Mouse (Mus musculus): ENCODE data around the gene Cabp2.
"Not testable (repeated sequence)": the region's sequence is repeated elsewhere in the genome, so short reads cannot be mapped to it uniquely, and the experiment has no call there.

Cabp2 gene

GRCm38 (mm10) chr19:4102049-4102448 is 20.7 kb downstream of the Cabp2 start:
- DNase-seq, result no peak

- DNase-seq, result no peak
Measured at GRCm38 (mm10) chr19:4102626-4103025, 21.2 kb downstream of the Cabp2 start.

GRCm38 (mm10) chr19:4103294-4103693 is 21.9 kb downstream of the Cabp2 start:
- no peak for DNase-seq

- no peak for DNase-seq
Measured at GRCm38 (mm10) chr19:4103792-4104191, 22.4 kb downstream of the Cabp2 start.

GRCm38 (mm10) chr19:4104675-4105194 is 23.4 kb downstream of the Cabp2 start:
- no peak for DNase-seq

- DNase-seq, result peak; percentile 23 to 52
Measured at GRCm38 (mm10) chr19:4106654-4107053, 25.3 kb downstream of the Cabp2 start.

GRCm38 (mm10) chr19:4108535-4108934 is 27.2 kb downstream of the Cabp2 start:
- no peak for DNase-seq

- DNase-seq, result no peak
Measured at GRCm38 (mm10) chr19:4112063-4112960, 30.9 kb downstream of the Cabp2 start.

- DNase-seq, result peak; percentile 91 to 92
Measured at GRCm38 (mm10) chr19:4113186-4113805, 31.9 kb downstream of the Cabp2 start.

- peak; percentile 56 to 64 for DNase-seq
Measured at GRCm38 (mm10) chr19:4113806-4114230, 32.4 kb downstream of the Cabp2 start.

- no peak for DNase-seq
Measured at GRCm38 (mm10) chr19:4114551-4114950, 33.2 kb downstream of the Cabp2 start.

GRCm38 (mm10) chr19:4115144-4115543 is 33.8 kb downstream of the Cabp2 start:
- no peak for DNase-seq

GRCm38 (mm10) chr19:4115816-4116215 is 34.4 kb downstream of the Cabp2 start:
- no peak for DNase-seq

- no peak for DNase-seq
Measured at GRCm38 (mm10) chr19:4117006-4117405, 35.6 kb downstream of the Cabp2 start.

GRCm38 (mm10) chr19:4118350-4118749 is 37.0 kb downstream of the Cabp2 start:
- no peak for DNase-seq

- DNase-seq, result no peak
Measured at GRCm38 (mm10) chr19:4119716-4120487, 38.5 kb downstream of the Cabp2 start.

GRCm38 (mm10) chr19:4120496-4120895 is 39.1 kb downstream of the Cabp2 start:
- DNase-seq, result no peak

GRCm38 (mm10) chr19:4121097-4121805 is 39.9 kb downstream of the Cabp2 start:
- DNase-seq, result peak; percentile 99 to 100

- not testable (repeated sequence) for DNase-seq
Measured at GRCm38 (mm10) chr19:4121896-4122295, 40.5 kb downstream of the Cabp2 start.

GRCm38 (mm10) chr19:4122411-4123370 is 41.3 kb downstream of the Cabp2 start:
- no peak for DNase-seq

- DNase-seq, result no peak
Measured at GRCm38 (mm10) chr19:4124432-4124831, 43.1 kb downstream of the Cabp2 start.
